Mouse (Mus musculus): ENCODE measurements around the gene Tspan5.

DNA sequence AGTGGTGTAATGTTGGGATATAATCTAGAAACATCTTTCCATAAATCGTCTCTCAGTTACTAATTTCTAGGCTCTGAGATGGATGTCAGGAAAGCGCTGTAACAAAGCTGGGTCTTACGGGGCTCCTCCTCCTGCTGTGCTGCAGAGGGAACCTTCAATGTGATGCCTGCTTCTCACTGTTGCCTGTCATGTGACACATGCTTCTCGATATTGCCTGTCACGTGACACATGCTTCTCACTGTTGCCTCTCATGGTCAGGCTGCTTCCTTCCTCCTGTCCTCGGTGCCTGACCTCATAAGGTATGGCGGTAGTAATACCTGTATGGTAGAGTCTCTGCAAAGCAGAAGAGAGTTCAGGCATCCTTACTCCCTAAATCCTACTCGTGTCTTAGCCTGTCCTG lies 170.5 kb downstream of the Tspan5 start:
- TF ChIP-seq GATA1 (IDR thresholded peaks at IDR 0.05; ENCODE audit: borderline replicate concordance, low read length): no peak
- TF ChIP-seq FLI1 (IDR thresholded peaks at IDR 0.05; ENCODE audit: low read length): no peak

All from megakaryocyte, embryonic 14.5 days (primary cell).